19 mouse cellular contexts compared by ENCODE assay signal in genomic region chr12:105917388-105917963, GRCm38 (mm10).
DNase-seq lines count a peak whose midpoint lies in the region; ATAC-seq and TF ChIP-seq lines count a peak whose summit lies in the region.
"Had no signal": no experiment of that assay in that cellular context is flagged by ENCODE, and none has a peak within 500 bp of the region (broad histone marks: within the 10 kb centered on the region; RNA-seq: fewer than 3 reads in every experiment).

No protein-coding gene starts in this region.

- intact Hi-C loops in gastrocnemius, adult 2 months (cut with DNase I), result no loop called here
- intact Hi-C loops in heart, adult 2 months (cut with DNase I), result no loop called here

- TF ChIP-seq POLR2A in heart, adult 2 months (IDR thresholded peaks at IDR 0.05; ENCODE audit: insufficient read depth, low read depth, low read length), result no peak

- no peak overlapping the region for H3K9ac ChIP-seq in hindbrain, embryonic 14.5 days
- no peak overlapping the region for H3K9ac ChIP-seq in forebrain, embryonic 15.5 days (replicated peaks)
- H3K9ac ChIP-seq in heart, adult 2 months (ENCODE audit: low read depth, low read length), result no peak overlapping the region
- H3K9ac ChIP-seq: heart, embryonic 12.5 days; limb, embryonic 15.5 days had no signal

- 0 out of 2 replicates have a peak, but pooled peaks cover 3% of the 10 kb centered on the region for H3K4me1 ChIP-seq in hindbrain, embryonic 14.5 days (replicated peaks; ENCODE audit: control insufficient read depth, insufficient read depth, low read length)
- H3K4me1 ChIP-seq in hindbrain, embryonic 10.5 days (replicated peaks), result no peaks in the 10 kb centered on the region
- H3K4me1 ChIP-seq in forebrain, embryonic 15.5 days, result peaks cover 14% of the 10 kb centered on the region
- no peaks in the 10 kb centered on the region for H3K4me1 ChIP-seq in heart, adult 2 months (ENCODE audit: control insufficient read depth, insufficient read depth, low read length)
- H3K4me1 ChIP-seq: heart, embryonic 12.5 days; limb, embryonic 15.5 days had no signal

- no peak overlapping the region for H3K4me2 ChIP-seq in hindbrain, embryonic 14.5 days (replicated peaks)
- no peak overlapping the region for H3K4me2 ChIP-seq in forebrain, embryonic 15.5 days (replicated peaks)
- H3K4me2 ChIP-seq: heart, embryonic 12.5 days; limb, embryonic 15.5 days had no signal

- ATAC-seq in hindbrain, embryonic 14.5 days (ENCODE audit: low FRiP score), result 0 out of 2 replicates have a peak, but pooled peaks have one; percentile 46
- ATAC-seq in forebrain, embryonic 15.5 days (replicated peaks), result peak; percentile 82
- ATAC-seq in CD4-positive, CD25-positive, alpha-beta regulatory T cell, adult 4 months, result no peak

- no peaks in the 10 kb centered on the region for H3K79me2 ChIP-seq in heart, adult 2 months (replicated peaks; ENCODE audit: control insufficient read depth, insufficient read depth, low read length)

- H3K27me3 ChIP-seq in hindbrain, embryonic 14.5 days (ENCODE audit: control insufficient read depth, insufficient read depth, low read length), result no peaks in the 10 kb centered on the region
- H3K27me3 ChIP-seq in hindbrain, embryonic 10.5 days (ENCODE audit: insufficient read depth, poor library complexity, severe bottlenecking), result no peaks in the 10 kb centered on the region
- H3K27me3 ChIP-seq in forebrain, embryonic 15.5 days, result no peaks in the 10 kb centered on the region
- H3K27me3 ChIP-seq in heart, adult 2 months (ENCODE audit: control insufficient read depth, insufficient read depth, low read length), result no peaks in the 10 kb centered on the region
- H3K27me3 ChIP-seq: heart, embryonic 12.5 days; limb, embryonic 15.5 days had no signal

- 57% methylated on average over 10 of the region's 10 CpGs for WGBS in hindbrain, embryonic 14.5 days
- WGBS in hindbrain, embryonic 10.5 days, result 90% methylated on average over 10 of the region's 10 CpGs
- 24% methylated on average over 10 of the region's 10 CpGs for WGBS in forebrain, embryonic 15.5 days
- 88% methylated on average over 10 of the region's 10 CpGs for WGBS in heart, adult 2 months

- no peaks in the 10 kb centered on the region for H3K36me3 ChIP-seq in hindbrain, embryonic 14.5 days (replicated peaks; ENCODE audit: control insufficient read depth, insufficient read depth)
- H3K36me3 ChIP-seq in hindbrain, embryonic 10.5 days, result no peaks in the 10 kb centered on the region
- H3K36me3 ChIP-seq in forebrain, embryonic 15.5 days, result no peaks in the 10 kb centered on the region
- H3K36me3 ChIP-seq in heart, adult 2 months (ENCODE audit: control insufficient read depth, insufficient read depth, low read length), result no peaks in the 10 kb centered on the region
- H3K36me3 ChIP-seq: heart, embryonic 12.5 days; limb, embryonic 15.5 days had no signal

- peak; percentile 69 for DNase-seq in hindbrain, embryonic 14.5 days (ENCODE audit: low spot score)
- no peak for DNase-seq in hindbrain, embryonic 10.5 days (ENCODE audit: low spot score)
- DNase-seq in R1 (ENCODE audit: low read depth, low spot score), result peak; percentile 26
- DNase-seq in layer of hippocampus, postnatal 36 days, result peak; percentile 27 to 34
- no peak for DNase-seq in gastrocnemius, adult 2 months
- DNase-seq in heart, adult 2 months, result no peak
- DNase-seq: B cell, adult 2 months; cerebellum, adult 8-10 months; gastrocnemius, postnatal 25 days; heart, postnatal 4 days; kidney, adult 2 months; kidney, postnatal 4 days; lung, adult 18-20 months; lung, postnatal 4 days had no signal

- peak overlapping the region; percentile 62; the same call in 1 of the 2 replicates for H3K27ac ChIP-seq in hindbrain, embryonic 14.5 days
- H3K27ac ChIP-seq in hindbrain, embryonic 10.5 days, result no peak overlapping the region
- peak overlapping the region; percentile 68 for H3K27ac ChIP-seq in forebrain, embryonic 15.5 days (replicated peaks)
- H3K27ac ChIP-seq in gastrocnemius, adult 2 months, result no peak overlapping the region
- H3K27ac ChIP-seq in heart, adult 2 months, result no peak overlapping the region
- H3K27ac ChIP-seq: limb, embryonic 15.5 days; stomach, postnatal 0 days had no signal

- no peak for TF ChIP-seq CTCF in gastrocnemius, adult 2 months (IDR thresholded peaks at IDR 0.05)
- TF ChIP-seq CTCF in heart, adult 2 months (IDR thresholded peaks at IDR 0.05), result no peak

- no peak for TF ChIP-seq EP300 in heart, adult 2 months (IDR thresholded peaks at IDR 0.05; ENCODE audit: insufficient read depth, low read depth, low read length)

- H3K4me3 ChIP-seq in hindbrain, embryonic 14.5 days (replicated peaks; ENCODE audit: low read length), result no peak overlapping the region
- H3K4me3 ChIP-seq in hindbrain, embryonic 10.5 days, result no peak overlapping the region
- H3K4me3 ChIP-seq in forebrain, embryonic 15.5 days, result no peak overlapping the region
- no peak overlapping the region for H3K4me3 ChIP-seq in gastrocnemius, adult 2 months
- no peak overlapping the region for H3K4me3 ChIP-seq in heart, adult 2 months
- H3K4me3 ChIP-seq: heart, embryonic 12.5 days; limb, embryonic 15.5 days had no signal

- no peaks in the 10 kb centered on the region for H3K9me3 ChIP-seq in hindbrain, embryonic 14.5 days (ENCODE audit: control insufficient read depth, low read length)
- H3K9me3 ChIP-seq in hindbrain, embryonic 10.5 days, result no peaks in the 10 kb centered on the region
- no peaks in the 10 kb centered on the region for H3K9me3 ChIP-seq in forebrain, embryonic 15.5 days
- H3K9me3 ChIP-seq: heart, embryonic 12.5 days; limb, embryonic 15.5 days had no signal

Comparison
In these comparisons a context has a peak if more than half of its experiments do, and no peak if none do; other contexts are left out.
1. DNase-seq: peak in hindbrain, embryonic 14.5 days (single experiment), R1 (single experiment) and layer of hippocampus, postnatal 36 days (2 of 2); none in hindbrain, embryonic 10.5 days (single experiment), gastrocnemius, adult 2 months (single experiment) and heart, adult 2 months (0 of 2).
2. H3K27ac ChIP-seq: peak in hindbrain, embryonic 14.5 days (single experiment) and forebrain, embryonic 15.5 days (single experiment); none in hindbrain, embryonic 10.5 days (single experiment), gastrocnemius, adult 2 months (single experiment) and heart, adult 2 months (single experiment).